Mouse (Mus musculus): ENCODE measurements around the gene Ltb4r2. TPM values are rescaled to one million over a fixed set of nuclear protein-coding genes. Genes with fewer than 3 reads are reported as not detected.
"Not testable (repeated sequence)": the region's sequence is repeated elsewhere in the genome, so short reads cannot be mapped to it uniquely, and the experiment has no call there.

Ltb4r2 gene
- total and polyA plus RNA-seq, 3 experiments: 0.20 TPM; not detected in 1

GRCm38 (mm10) chr14:55757566-55757965, 3.7 kb upstream of the Ltb4r2 start:
- no peak overlapping the region for H3K9ac ChIP-seq (ENCODE audit: low read depth, low read length)
- H3K4me1 ChIP-seq (ENCODE audit: control insufficient read depth, insufficient read depth, low read length): peaks cover 3% of the 10 kb centered on the region
- no peak overlapping the region for H3K4me3 ChIP-seq
- TF ChIP-seq EP300 (IDR thresholded peaks at IDR 0.05; ENCODE audit: insufficient read depth, low read depth, low read length) (no peak), CTCF (IDR thresholded peaks at IDR 0.05) (no peak), POLR2A (IDR thresholded peaks at IDR 0.05; ENCODE audit: insufficient read depth, low read depth, low read length) (no peak)
- DNase-seq: no peak
- intact Hi-C loops (cut with DNase I): no loop called here
- no peaks in the 10 kb centered on the region for H3K79me2 ChIP-seq (replicated peaks; ENCODE audit: control insufficient read depth, insufficient read depth, low read length)
- H3K27ac ChIP-seq: no peak overlapping the region
- WGBS: 17% methylated on average over 6 of the region's 6 CpGs
- no peaks in the 10 kb centered on the region for H3K36me3 ChIP-seq (ENCODE audit: control insufficient read depth, insufficient read depth, low read length)
- H3K27me3 ChIP-seq (ENCODE audit: control insufficient read depth, insufficient read depth, low read length): 0 out of 2 replicates have a peak, but pooled peaks cover 2% of the 10 kb centered on the region

- H3K4me3 ChIP-seq: no peak within 1 kb of the TSS
- peak in 1 of 2 experiments; percentile 36 for DNase-seq
- no peaks in the 10 kb centered on the region for H3K36me3 ChIP-seq (ENCODE audit: control insufficient read depth, insufficient read depth, low read length)
- H3K27ac ChIP-seq: no peak within 1 kb of the TSS
- peaks cover 7% of the 10 kb centered on the region for H3K4me1 ChIP-seq (ENCODE audit: control insufficient read depth, insufficient read depth, low read length)
- intact Hi-C loops (cut with DNase I): no loop called here
- H3K9ac ChIP-seq (ENCODE audit: low read depth, low read length): no peak within 1 kb of the TSS
- TF ChIP-seq POLR2A (IDR thresholded peaks at IDR 0.05; ENCODE audit: insufficient read depth, low read depth, low read length): no peak
- peak; percentile 83 for TF ChIP-seq CTCF (IDR thresholded peaks at IDR 0.05)
- no peaks in the 10 kb centered on the region for H3K79me2 ChIP-seq (replicated peaks; ENCODE audit: control insufficient read depth, insufficient read depth, low read length)
- WGBS: 17% methylated on average over 8 of the region's 8 CpGs
- H3K27me3 ChIP-seq (ENCODE audit: control insufficient read depth, insufficient read depth, low read length): 0 out of 2 replicates have a peak, but pooled peaks cover 2% of the 10 kb centered on the region
These were observed 2.9 kb upstream of the Ltb4r2 start, which contains the start of gene Cideb for GRCm38 (mm10) chr14:55758363-55758784. Gene Cideb, minus strand, starts transcription at chr14:55758458.

- H3K9ac ChIP-seq (ENCODE audit: low read depth, low read length); H3K4me1 ChIP-seq (ENCODE audit: control insufficient read depth, insufficient read depth, low read length); H3K79me2 ChIP-seq (replicated peaks; ENCODE audit: control insufficient read depth, insufficient read depth, low read length); H3K36me3 ChIP-seq (ENCODE audit: control insufficient read depth, insufficient read depth, low read length); intact Hi-C loops (cut with DNase I); H3K27ac ChIP-seq; H3K27me3 ChIP-seq (ENCODE audit: control insufficient read depth, insufficient read depth, low read length): not testable (repeated sequence)
- peak; percentile 82 for TF ChIP-seq CTCF (IDR thresholded peaks at IDR 0.05)
- 4% methylated on average over 6 of the region's 6 CpGs for WGBS
- DNase-seq: peak; percentile 85 to 88
- H3K4me3 ChIP-seq: peak overlapping the region; percentile 36
These were observed 1.1 kb upstream of the Ltb4r2 start for GRCm38 (mm10) chr14:55760156-55760555.

- Histone ChIP-seq H3K9ac (ENCODE audit: low read depth, low read length) (peak overlapping the region; percentile 97), H3K27me3 (ENCODE audit: control insufficient read depth, insufficient read depth, low read length) (0 out of 2 replicates have a peak, but pooled peaks cover 2% of the 10 kb centered on the region), H3K4me1 (ENCODE audit: control insufficient read depth, insufficient read depth, low read length) (peaks cover 9% of the 10 kb centered on the region), H3K36me3 (ENCODE audit: control insufficient read depth, insufficient read depth, low read length) (no peaks in the 10 kb centered on the region), H3K27ac (peak overlapping the region; percentile 55), H3K79me2 (replicated peaks; ENCODE audit: control insufficient read depth, insufficient read depth, low read length) (no peaks in the 10 kb centered on the region), H3K4me3 (peak overlapping the region; percentile 65)
- peak; percentile 66 to 75 for DNase-seq
- WGBS: 2% methylated on average over 77 of the region's 77 CpGs
- intact Hi-C loops (cut with DNase I): no loop called here
- TF ChIP-seq POLR2A (IDR thresholded peaks at IDR 0.05; ENCODE audit: insufficient read depth, low read depth, low read length): no peak
- peak; percentile 67 for TF ChIP-seq CTCF (IDR thresholded peaks at IDR 0.05)
These were observed 983 bp downstream of the Ltb4r2 start for GRCm38 (mm10) chr14:55762001-55762821.

GRCm38 (mm10) chr14:55763166-55763565, 1.9 kb downstream of the Ltb4r2 start:
- Histone ChIP-seq H3K27me3 (ENCODE audit: control insufficient read depth, insufficient read depth, low read length) (0 out of 2 replicates have a peak, but pooled peaks cover 2% of the 10 kb centered on the region), H3K4me3 (no peak overlapping the region; the same call in 1 of the 2 replicates), H3K27ac (peak overlapping the region; percentile 55), H3K4me1 (ENCODE audit: control insufficient read depth, insufficient read depth, low read length) (peaks cover 7% of the 10 kb centered on the region), H3K9ac (ENCODE audit: low read depth, low read length) (peak overlapping the region; percentile 42; the same call in 1 of the 2 replicates), H3K79me2 (replicated peaks; ENCODE audit: control insufficient read depth, insufficient read depth, low read length) (no peaks in the 10 kb centered on the region), H3K36me3 (ENCODE audit: control insufficient read depth, insufficient read depth, low read length) (no peaks in the 10 kb centered on the region)
- intact Hi-C loops (cut with DNase I): no loop called here
- TF ChIP-seq EP300 (IDR thresholded peaks at IDR 0.05; ENCODE audit: insufficient read depth, low read depth, low read length) (no peak), POLR2A (IDR thresholded peaks at IDR 0.05; ENCODE audit: insufficient read depth, low read depth, low read length) (no peak), CTCF (IDR thresholded peaks at IDR 0.05) (no peak)
- DNase-seq: peak; percentile 44 to 48
- 19% methylated on average over 7 of the region's 7 CpGs for WGBS

GRCm38 (mm10) chr14:55765696-55766095, 4.5 kb downstream of the Ltb4r2 start, which contains the start of gene Ltb4r1:
Gene Ltb4r1, plus strand, starts transcription at chr14:55765962.
- Histone ChIP-seq H3K27me3 (ENCODE audit: control insufficient read depth, insufficient read depth, low read length) (0 out of 2 replicates have a peak, but pooled peaks cover 2% of the 10 kb centered on the region), H3K79me2 (replicated peaks; ENCODE audit: control insufficient read depth, insufficient read depth, low read length) (no peaks in the 10 kb centered on the region), H3K4me3 (no peak within 1 kb of the TSS), H3K4me1 (ENCODE audit: control insufficient read depth, insufficient read depth, low read length) (peaks cover 7% of the 10 kb centered on the region), H3K27ac (no peak within 1 kb of the TSS), H3K36me3 (ENCODE audit: control insufficient read depth, insufficient read depth, low read length) (no peaks in the 10 kb centered on the region), H3K9ac (ENCODE audit: low read depth, low read length) (no peak within 1 kb of the TSS)
- TF ChIP-seq EP300 (IDR thresholded peaks at IDR 0.05; ENCODE audit: insufficient read depth, low read depth, low read length): no peak
- no peak for TF ChIP-seq POLR2A (IDR thresholded peaks at IDR 0.05; ENCODE audit: insufficient read depth, low read depth, low read length)
- no peak for TF ChIP-seq CTCF (IDR thresholded peaks at IDR 0.05)
- DNase-seq: no peak
- intact Hi-C loops (cut with DNase I): no loop called here
- WGBS: 57% methylated on average over 4 of the region's 4 CpGs

All from heart, adult 2 months (tissue).